Mouse (Mus musculus) heart, postnatal 25 days (tissue): ENCODE measurements around the gene Rcsd1. TPM values are rescaled to one million over a fixed set of nuclear protein-coding genes. Genes with fewer than 3 reads are reported as not detected.

Experiments used
- DNase-seq: peaks from one replicate; pipeline ENCODE4 v3.0.0; 2022; ENCODE audit warnings: low spot score
- intact Hi-C: fragments of 180-260 bp; cut with DNase I; formaldehyde crosslinking; loops from one replicate; pipeline ENCODE4 v1.15.1; 2025
- total RNA-seq, 2 experiments: library from RNA; stranded (reverse); gene quantifications; 2 replicates each; pipeline ENCODE4 v1.2.3; 2021

The Rcsd1 gene
- total RNA-seq: 10 to 100 TPM; 79.6 to 81.5 TPM

DNA sequence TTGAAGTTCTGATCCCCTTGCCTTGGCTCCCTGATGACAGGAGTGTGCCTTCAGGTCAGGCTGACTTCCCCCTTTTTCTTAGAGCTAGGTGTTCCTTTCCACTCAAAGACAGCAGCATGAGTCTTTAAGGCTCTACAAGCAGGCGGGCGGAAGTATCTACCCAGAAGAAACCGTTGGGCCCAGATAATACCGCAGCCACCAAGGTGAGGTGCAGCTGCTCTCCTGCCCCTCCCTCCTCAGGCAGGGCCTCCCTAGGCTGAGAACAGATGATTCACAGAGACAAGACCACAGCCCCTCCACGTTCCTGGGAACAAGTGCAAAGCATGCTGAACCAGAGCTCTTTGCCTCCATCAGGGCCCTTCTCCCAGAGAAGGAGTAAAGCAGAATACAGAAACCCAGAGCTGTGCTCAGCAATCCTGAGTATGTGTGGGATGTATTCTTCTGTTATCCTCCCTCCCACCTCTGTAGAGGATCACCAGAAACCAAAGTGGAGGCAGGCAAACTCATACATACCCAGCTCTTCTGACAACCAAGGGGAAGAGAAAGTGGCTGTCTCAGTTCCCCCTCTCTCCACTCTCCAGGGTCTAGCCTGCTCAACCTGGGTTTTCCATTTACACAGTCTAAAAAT is at the start of gene Rcsd1:
Gene Rcsd1, minus strand, starts transcription at position 129 of the 628 bp plus-strand sequence.
- intact Hi-C loops: loop anchor here (2.0 kb wide), 1 partner anchor 49 kb away; no protein-coding TSS in a partner anchor
- DNase-seq: no peak

DNA sequence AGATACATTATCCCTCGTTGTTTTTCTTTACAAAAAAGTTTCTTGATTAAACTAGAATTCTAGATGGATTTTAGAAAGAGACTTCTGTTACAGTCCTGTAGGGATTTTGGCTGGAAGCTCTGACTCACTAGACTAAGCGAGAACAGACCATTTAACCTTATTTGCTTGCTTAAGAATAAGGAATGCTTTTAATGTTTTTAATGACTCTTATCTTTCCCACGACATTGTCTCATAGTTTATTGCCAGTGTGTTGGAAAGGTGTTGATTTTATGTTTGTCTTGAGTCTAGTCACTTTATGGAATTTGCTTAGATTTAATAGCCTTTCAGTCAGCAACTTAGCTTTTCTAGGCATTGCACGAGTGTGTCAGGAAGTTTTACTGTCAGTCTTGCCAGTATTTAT is 45.6 kb upstream of the Rcsd1 start:
- DNase-seq: no peak
- intact Hi-C loops: loop anchor here (5.0 kb wide), 1 partner anchor 173 kb away; no protein-coding TSS in a partner anchor

DNA sequence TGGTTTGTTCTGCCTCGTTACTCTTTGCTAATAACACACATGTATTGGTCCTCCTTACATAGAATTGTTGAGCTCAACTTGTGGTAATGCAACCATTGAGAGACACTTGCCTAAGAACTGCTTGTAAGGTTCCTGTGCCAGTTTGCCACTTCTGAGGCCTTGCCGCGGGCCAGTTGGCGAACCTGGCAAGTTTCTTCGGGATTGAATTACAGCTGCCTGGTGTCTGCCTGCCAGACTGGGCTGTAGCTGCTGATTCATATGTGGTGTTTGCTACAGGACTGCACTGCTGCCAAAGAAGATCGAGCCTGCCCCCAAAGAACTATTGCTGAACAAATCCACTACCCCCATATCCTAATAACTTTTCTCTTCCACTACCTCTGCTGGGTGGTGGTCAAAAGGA is 44.6 kb upstream of the Rcsd1 start:
- no peak for DNase-seq
- intact Hi-C loops: no loop called here

DNA sequence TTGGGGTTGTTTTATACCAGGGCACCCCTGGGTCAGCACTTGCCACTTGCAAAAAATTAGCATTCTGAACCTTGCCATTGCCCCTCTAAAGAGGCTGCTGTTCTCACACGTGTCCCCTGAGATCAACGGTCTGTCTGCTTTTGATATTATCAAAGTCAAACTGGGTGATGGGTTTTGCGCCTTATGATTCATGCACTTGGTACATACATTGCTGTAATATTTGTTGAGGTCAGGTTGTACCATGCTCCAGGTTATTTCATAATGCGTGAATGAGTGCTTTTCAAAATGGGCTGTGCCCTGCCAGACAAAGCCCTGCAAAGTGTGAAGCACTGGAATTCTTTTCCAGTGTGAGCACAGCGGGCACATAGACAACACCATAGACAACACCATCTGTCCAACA is 42.3 kb upstream of the Rcsd1 start:
- DNase-seq: no peak
- intact Hi-C loops: no loop called here

DNA sequence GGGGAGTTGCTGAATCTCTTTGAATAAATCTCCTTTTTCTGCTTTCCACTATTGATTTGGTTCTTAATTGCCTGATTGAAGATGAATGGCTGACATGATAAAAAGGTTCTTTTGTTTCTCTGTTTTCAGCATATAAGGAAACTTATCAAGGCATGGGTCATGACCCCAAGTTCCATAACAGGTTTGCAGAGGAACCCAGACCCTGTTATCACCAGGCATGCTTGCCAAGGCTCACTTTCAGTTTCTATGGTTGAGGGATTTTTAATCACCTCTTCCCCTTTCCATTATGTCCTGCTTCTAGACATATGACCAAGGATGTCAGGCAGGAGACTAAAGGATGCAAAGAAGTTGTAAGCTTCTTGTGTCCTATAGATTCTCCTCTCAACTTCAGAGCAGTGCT is 41.6 kb upstream of the Rcsd1 start:
- intact Hi-C loops: no loop called here
- no peak for DNase-seq

DNA sequence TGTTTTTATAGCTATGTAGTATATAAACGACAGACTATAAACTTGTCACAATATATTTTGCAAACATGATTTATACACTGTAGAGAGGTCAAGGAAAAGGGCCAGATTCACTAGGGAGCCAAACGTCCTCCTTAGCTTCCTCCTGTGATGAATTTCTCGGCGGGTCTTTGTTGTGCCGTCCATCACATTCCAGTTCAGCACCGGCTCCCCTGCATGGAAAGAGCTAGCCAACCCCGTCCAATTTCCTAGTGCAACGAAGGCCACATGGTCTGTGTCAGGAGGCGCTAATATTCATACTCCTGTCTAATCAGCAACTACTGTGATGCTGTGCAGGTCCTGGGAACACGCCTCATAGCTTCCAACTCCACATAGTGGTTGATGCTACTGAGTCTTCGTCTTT is 38.5 kb upstream of the Rcsd1 start:
- intact Hi-C loops: no loop called here
- no peak for DNase-seq

DNA sequence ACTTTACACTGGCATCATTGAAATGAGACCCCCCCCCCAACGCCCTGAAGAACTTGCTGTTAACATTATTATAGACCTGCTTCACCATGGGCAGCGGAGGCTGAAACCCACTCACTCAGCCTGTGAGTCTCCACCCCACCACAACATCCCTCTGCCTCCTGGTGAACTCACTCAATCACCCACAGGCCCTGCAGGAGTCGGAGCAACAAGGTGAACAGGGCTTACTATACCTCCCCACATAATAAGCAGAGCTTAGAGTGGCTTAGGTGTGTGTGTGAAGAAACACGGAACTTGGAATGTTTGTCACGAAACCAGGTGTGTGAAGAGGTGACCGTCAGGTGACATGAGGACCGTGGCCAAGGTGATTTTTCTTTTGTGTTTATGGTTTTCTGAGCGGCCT is 32.4 kb upstream of the Rcsd1 start:
- intact Hi-C loops: no loop called here
- DNase-seq: no peak

DNA sequence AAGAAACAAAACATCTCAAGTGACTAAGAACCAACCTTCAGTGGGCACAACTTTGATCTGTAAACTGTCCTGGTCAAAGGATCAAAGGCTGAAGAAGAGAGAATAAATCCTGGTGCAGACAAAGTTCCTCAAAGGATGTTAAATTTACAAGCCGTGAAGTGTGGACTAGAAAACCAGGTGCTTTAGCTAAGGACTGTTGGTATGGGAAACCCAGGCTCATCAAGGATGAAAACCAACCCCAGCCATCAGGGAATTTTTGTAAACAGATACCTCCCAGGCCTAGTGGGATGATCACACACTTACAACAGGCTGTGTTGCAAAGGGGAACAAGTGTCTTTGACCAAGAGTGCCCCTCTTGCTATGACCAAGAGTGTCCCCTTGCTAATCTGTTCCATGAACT is 29.4 kb upstream of the Rcsd1 start:
- intact Hi-C loops: no loop called here

DNA sequence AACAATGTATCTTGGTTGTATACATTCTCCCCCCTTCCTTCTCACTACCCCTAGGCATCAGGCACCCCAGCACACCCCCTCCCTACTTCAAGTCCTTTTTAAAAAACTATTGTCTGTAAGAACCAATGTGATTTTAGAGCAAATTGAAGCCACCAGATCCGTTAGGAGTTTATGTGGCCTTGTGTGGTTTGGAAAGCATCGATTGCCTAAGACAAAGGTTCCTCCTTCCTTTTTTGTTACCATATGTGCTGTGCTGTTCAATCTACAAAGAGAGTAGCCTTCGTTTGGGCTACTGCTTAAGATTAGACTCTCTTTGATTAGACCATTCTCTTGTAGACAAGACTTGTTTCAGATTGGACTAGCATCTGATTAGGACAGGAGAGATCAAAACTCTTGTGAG is 28.3 kb upstream of the Rcsd1 start:
- intact Hi-C loops: loop anchor here (2.0 kb wide), 1 partner anchor 155 kb away; no protein-coding TSS in a partner anchor
- no peak for DNase-seq

More for the DNA sequence above, 29.4 kb upstream of the Rcsd1 start:
- DNase-seq: no peak

DNA sequence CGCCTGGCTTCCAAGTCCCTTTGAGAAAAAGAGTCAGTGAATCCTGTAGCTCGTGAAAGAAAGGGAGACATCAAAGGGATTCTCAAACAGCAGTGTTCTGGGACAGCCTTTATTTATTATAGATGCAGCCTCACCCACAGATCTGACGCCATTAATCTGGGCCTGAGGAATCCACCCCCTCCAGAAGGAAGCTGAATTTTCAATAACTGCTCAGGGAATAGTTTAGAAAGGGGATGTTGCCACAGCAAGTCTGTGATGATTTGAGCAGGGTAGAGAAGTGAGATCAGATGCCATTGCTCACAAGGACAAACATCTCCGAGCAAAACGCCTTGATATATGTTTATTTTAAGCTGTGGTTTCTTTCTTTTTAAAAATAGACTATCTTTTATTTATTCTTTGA is 27.9 kb upstream of the Rcsd1 start:
- DNase-seq: no peak
- intact Hi-C loops: loop anchor here (2.0 kb wide), 1 partner anchor 155 kb away; no protein-coding TSS in a partner anchor

DNA sequence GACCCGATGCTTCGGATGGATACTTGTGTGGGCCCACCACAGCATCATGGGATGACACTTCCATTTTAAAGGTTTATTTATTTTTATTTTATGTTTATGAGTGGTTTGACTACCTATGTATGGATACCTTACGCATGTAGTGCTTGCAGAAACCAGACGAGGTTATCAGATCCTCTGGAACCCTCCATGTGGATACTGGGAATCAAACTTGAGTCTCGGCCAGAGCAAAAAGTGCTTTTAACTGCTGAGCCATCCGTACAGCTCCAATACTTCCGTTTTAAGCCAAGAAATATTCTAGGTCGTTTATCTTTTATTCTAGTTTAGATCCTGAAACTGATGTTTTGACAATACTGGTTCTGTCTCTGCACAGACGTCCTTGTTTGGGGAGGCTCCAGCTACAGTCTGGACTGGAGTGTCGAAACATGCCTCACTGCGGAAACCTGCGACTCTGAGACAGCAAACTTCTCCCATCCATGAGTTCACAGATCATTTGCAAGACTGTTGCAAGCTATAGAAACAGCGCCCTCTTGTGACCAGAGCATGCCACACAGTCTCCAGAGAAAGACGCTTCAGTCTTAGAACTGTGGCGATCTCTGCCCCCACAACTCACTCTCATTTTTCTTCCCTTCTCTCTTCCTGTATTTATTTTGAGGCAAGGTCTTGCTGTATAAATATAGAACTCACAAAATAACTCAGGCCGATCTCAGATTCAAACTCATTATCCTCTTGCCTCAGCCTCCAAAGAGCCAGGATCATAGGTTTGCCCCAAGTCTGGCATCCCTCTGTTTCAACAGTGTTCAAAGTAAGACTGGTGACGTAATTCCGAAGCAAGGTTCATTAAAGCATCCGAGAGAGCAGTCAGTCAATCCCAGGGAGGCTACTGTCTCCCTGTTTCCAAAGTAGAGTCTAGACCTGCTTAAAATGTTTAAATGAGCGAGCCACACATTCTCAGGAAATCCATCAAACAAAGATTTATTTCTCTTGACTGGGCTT is 26.6 kb upstream of the Rcsd1 start:
- DNase-seq: peak; percentile 70
- intact Hi-C loops: loop anchor here (1.0 to 2.0 kb wide), 2 partner anchors 75 to 153 kb away; no protein-coding TSS in a partner anchor

DNA sequence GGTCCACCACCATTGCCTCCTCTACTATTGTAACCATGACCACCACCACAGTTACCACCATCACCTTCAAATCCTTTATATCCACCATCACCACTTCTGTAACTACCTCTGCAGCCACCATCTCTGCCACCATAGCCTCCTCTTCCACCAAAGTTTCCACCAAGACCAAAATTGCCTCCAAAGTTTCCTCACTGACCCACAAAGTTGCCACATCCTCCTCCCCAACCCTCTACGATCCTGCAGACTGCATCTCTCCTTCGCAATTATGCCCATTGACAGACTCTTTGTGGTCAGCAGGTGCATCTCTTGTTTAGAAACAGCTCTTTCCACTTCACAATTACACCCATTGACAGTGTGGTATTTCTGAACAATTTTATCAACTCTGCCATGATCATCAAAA is 25.3 kb upstream of the Rcsd1 start:
- intact Hi-C loops: no loop called here
- no peak for DNase-seq

DNA sequence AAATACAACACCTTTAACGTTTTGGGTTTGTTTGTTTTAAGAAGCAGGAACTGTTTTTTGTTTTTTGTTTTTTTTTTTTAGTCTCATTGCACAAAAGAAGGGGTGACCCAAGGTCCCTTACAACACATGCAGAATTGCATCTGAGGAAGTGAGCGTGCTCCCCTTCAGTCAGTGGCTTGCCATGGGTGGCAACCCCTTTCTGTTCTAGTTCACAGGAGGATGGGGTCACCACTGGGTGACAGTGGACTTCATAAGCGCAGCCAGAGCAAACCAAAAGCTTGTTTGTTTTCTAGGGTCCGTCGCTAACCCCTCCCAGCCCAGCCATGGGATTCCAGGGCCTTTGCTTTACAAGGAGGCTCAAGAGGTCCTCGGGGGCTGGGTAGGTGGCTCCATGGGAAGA is 22.0 kb upstream of the Rcsd1 start:
- intact Hi-C loops: no loop called here
- DNase-seq: no peak

DNA sequence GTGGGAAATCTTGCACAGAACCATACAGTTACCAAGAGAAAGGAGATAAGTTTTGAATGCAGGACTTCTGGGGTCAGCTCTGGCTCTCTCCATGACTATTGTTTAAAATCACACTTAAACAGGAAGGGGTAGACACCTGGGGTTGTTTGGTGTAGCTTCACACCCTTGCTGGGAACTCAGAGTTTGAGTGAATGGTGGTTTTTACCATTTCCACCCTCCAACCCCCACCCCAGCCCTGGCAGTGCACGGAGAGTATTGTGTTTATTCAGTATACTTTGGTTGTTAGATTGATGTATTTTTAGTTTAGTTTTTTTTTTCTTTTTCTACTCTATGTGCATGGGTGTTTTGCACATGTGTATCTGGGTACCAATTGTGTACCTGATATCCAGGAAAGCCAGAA is 20.6 kb upstream of the Rcsd1 start:
- intact Hi-C loops: no loop called here
- DNase-seq: no peak

DNA sequence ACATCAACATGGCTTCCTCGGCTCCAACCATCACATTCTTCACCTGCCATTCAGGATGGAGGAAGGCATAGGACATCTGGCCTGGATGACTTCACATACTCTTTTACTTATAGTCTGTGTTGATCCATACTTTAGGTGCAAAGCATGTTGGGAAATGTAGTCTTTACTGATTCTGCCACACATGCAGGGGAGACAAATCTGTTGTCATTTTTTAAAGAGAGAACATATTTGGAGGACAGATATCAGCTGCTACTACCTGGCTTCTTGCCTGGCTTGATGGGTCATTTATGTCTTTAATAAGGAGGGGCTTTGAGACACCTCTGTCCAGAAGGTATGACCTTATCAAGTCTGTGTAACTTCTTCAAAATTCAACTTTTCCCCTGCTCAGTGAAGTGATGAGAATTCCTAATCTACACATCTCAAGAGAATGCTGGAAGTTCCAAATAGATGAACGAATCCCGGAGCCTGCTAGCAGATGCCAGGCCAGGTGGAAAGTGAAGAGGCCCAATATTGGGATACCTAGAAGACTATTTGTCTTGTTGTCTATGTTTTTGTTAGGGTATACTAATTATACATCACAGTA is 18.6 kb upstream of the Rcsd1 start:
- no peak for DNase-seq
- intact Hi-C loops: no loop called here

DNA sequence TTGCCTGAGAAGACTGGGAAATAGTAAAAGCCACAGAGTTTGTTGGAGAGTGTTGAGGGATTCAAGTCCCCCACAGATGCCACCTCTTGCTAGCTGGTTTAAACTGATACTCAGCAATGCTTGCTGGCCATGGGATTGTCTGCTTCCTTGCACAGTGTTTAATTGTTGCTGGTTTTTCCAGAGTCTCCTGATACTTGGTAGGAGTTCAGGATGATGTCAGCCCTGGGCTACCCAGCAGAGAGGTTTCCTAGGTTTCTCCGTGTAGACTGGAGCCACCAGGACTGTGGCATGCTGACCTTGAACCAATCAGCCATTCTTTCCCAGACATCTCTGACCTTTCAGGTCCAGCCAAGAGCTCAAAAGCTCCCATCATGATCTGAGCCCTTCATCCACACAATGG is 17.4 kb upstream of the Rcsd1 start:
- no peak for DNase-seq
- intact Hi-C loops: no loop called here

DNA sequence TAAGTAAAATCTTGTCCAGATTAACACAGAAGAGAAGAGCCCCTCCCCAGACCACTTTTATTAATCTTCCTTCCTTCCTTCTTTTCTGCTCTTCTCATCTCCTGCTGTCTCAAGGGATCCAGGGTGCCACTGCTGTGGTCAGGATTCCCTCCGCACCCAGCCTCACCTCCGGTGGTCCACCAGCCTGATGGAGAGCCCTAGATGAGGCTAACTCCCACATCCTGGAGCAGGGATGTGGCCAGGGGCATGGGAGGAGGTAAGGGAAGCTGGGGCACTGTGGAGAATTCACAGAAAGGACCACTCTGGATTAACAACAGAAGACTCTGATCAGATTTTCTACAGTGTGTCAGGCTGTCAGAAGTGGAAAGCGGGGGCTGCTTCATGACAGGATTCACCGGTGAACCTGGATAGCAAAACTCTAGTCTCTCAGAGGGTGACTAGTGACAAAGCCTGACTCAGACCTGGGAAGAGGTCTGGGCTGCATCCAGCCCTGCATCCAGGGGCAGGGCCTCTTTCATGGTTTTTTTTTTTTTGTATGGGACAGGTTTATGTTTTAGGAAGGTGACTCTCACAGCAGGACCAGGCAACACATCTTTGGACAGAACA is 15.6 kb upstream of the Rcsd1 start:
- intact Hi-C loops: no loop called here

DNA sequence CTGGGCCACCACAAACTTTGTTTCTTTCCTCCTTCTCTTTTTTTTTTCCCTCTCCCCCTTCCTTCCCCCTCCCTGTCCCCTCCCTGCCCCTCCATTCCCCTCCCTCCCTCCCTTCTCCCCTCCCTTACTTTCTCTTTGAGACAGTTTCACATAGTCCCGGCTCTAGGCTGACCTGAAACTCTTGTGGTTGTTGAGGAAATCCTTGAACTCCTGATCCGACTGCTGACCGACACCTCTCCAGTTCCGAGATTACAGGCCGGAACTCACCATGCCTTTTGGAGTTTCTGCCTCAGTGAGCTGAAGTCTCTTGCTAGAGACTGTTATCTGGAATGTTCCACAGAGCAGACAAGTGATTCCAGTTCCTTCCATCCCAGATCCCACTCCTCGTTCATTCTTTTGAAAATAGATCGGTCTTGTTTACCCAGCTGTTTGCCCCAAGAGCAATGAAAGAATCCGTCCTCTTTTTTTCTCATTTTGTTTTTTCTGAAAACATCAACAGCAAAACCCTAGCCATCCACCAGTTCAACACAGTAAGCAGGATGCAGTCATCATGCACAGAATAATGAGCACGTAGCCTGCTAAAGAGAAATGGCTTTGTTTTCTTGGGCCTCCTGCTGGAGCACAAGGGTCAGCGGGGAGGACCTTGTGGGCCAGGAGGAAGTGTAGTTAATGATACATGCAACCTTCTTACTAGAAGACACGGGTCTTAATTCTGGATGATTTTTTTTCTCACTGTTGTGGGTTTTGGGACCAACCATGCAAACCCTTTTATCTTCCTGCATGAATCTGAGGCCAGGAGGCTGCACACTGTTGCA is 14.9 kb upstream of the Rcsd1 start:
- intact Hi-C loops: no loop called here

More for the DNA sequence above, 15.6 kb upstream of the Rcsd1 start:
- no peak for DNase-seq

DNA sequence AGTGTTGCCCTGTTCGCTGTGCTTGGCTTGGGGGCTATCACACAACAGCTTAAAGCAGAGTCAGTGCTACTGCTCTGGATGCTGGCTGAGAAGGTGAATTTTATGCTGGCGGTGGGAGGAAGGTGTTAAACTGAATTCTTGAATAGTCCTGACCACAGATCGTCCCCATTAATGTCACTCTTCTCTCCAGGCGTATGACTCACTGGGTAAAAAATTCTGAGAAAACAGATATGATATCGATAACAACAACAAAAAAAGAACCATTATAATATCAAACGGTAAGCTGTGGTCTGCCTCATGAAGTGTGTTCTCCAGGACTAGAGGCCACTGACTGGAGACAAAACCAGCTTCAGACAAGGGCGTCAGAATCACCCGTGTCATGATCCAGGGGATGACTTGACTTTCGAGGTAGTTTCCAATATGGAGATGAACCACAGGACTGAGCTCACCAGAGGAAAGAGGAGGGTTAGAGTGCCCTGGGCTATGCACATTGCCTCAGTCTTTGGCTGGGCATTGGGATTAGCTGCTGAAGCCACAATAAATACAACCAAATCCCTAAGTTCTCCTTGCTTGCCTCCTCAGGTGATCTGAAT is 13.1 kb upstream of the Rcsd1 start:
- intact Hi-C loops: no loop called here
- no peak for DNase-seq

More for the DNA sequence above, 14.9 kb upstream of the Rcsd1 start:
- DNase-seq: no peak
